Mouse (Mus musculus) cortical plate, adult 2 months (tissue): ENCODE measurements around the gene Pfdn2. TPM values are rescaled to one million over a fixed set of nuclear protein-coding genes. Genes with fewer than 3 reads are reported as not detected.

Source experiments
- H3K27ac ChIP-seq: fragments of 200-500 bp; 2 replicates; pipeline ENCODE4 v1.5.1; 2012; ENCODE audit warnings: low read length, control low read depth, inconsistent platforms; ENCODE audit not compliant: insufficient read depth
- H3K4me1 ChIP-seq: fragments of 200-500 bp; 2 replicates; pipeline ENCODE4 v1.6.1; 2011; ENCODE audit warnings: low read length; ENCODE audit not compliant: control insufficient read depth, insufficient read depth
- H3K4me3 ChIP-seq: fragments of 200-500 bp; 2 replicates; pipeline ENCODE4 v1.5.1; 2011; ENCODE audit warnings: mild to moderate bottlenecking, low read length, control low read depth; ENCODE audit not compliant: insufficient read depth
- CTCF ChIP-seq: fragments of 200-500 bp; IDR thresholded peaks from 2 replicates; pipeline ENCODE4 v1.5.1; 2011; ENCODE audit warnings: mild to moderate bottlenecking, control low read depth, low read length; ENCODE audit not compliant: insufficient read depth; ENCODE audit errors: extremely low read depth
- POLR2A ChIP-seq: fragments of 200-500 bp; IDR thresholded peaks from 2 replicates; pipeline ENCODE4 v1.6.1; 2011; ENCODE audit warnings: mild to moderate bottlenecking, low read length, control low read depth; ENCODE audit not compliant: insufficient read depth; ENCODE audit errors: extremely low read depth
- polyA plus RNA-seq: library from polyadenylated mRNA; depleted of rRNA; stranded (reverse); fragments of >200 nt; gene quantifications from 2 replicates; pipeline ENCODE4 v1.2.3, GENCODE M21; 2012; rRNA removed

Gene Pfdn2
- polyA plus RNA-seq, 1 experiment: 141 TPM

DNA sequence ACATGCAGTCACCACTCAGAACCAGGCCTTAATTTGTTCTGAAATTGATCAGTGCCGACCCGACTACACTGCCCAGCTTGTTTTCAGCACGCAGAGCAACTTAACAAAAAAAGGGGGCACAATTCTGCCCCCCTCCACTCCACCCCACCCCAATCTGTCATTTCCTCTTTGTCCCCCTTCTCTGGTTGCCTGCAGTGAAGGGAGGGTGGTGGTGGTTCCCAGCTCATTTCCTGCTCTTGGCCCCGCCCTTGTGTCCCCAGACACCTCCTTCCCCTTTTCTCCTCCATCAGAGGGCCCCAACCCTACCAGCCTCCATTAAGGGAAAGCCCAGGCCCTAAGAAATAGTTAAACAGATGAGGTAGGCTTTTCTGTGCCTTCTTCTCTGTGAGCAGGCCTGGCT is 44.6 kb downstream of the Pfdn2 start:
- Histone ChIP-seq H3K4me1 (no peaks in the 10 kb centered on the region), H3K27ac (no peak overlapping the region), H3K4me3 (no peak overlapping the region)
- TF ChIP-seq CTCF (no peak), POLR2A (no peak)

DNA sequence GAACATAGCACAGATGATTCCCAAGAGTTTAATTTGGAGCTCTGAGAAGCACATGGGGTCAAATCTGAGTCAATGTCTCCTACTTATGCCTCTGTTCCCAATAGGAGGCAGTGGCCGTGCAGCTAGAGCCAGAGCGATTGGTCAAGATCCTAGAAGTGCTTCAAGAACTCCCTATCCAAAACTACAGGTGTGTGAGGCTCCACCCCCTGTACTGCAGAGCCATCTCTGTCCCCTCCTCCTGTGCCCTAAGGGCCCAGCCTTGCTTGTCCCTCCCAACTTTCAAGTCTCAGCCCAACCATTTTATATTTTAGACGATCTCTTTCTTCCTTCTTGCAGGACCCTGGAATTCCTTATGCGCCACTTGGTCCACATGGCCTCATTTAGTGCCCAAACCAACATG is 56.4 kb downstream of the Pfdn2 start:
- TF ChIP-seq CTCF: no peak
- no peak for TF ChIP-seq POLR2A
- Histone ChIP-seq H3K4me1 (no peaks in the 10 kb centered on the region), H3K4me3 (no peak overlapping the region), H3K27ac (no peak overlapping the region)

DNA sequence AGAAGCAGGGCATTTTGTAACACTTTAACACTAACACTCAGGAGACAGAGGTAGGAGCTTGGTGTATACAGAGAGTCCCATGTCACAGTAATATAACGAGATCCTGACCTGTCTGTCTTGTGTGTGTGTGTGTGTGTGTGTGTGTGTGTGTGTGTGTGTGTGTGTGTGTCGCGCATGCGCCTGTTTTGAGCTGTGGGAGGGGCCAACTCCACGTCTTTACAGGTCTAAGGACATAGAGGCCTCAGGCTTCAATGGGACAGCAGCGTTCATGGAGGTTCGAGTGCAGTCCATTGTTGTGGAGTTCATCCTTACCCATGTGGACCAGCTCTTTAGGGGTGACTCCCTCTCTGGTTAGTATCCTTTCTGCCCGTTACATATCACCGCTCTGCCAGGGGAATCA is 57.5 kb downstream of the Pfdn2 start:
- no peak overlapping the region for H3K27ac ChIP-seq
- no peak for TF ChIP-seq POLR2A
- TF ChIP-seq CTCF: no peak
- no peaks in the 10 kb centered on the region for H3K4me1 ChIP-seq
- no peak overlapping the region for H3K4me3 ChIP-seq

DNA sequence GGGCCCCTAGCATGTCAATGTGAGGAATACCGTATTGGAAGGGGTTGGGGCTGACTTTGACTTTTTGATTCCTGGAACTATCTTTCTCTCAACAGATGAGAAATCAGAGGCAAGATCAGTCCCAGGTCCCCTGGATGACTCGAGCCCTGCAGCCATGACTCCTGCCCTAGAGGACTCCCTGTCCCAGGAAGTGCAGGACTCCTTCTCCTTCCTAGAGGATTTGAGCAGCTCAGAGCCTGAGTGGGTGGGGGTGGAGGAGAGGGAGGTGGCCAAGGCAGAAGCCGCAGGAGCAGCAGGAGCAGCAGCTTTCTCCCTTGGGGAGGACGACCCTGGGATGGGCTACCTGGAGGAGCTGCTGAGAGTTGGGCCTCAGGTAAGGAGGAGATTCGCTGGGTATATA is 61.8 kb downstream of the Pfdn2 start:
- no peaks in the 10 kb centered on the region for H3K4me1 ChIP-seq
- TF ChIP-seq CTCF (no peak), POLR2A (no peak)

More for the DNA sequence above, 61.8 kb downstream of the Pfdn2 start:
- Histone ChIP-seq H3K4me3 (no peak overlapping the region), H3K27ac (no peak overlapping the region)

Other genes with a start within 250 kb of the Pfdn2 start
- gene Cfap126, start 231.8 kb upstream of the Pfdn2 start, polyA plus RNA-seq: 2.7 and 4.5 TPM in 2 replicates
- gene Sdhc, start 195.1 kb upstream of the Pfdn2 start, polyA plus RNA-seq: 219 and 242 TPM in 2 replicates
- gene Mpz, start 195.0 kb upstream of the Pfdn2 start, polyA plus RNA-seq: 0.13 and 0.19 TPM in 2 replicates
- 109 and 168 TPM in 2 replicates for gene Pcp4l1, start 149.4 kb upstream of the Pfdn2 start, polyA plus RNA-seq
- 0.11 and 0.15 TPM in 2 replicates for gene Nr1i3, start 131.7 kb upstream of the Pfdn2 start, polyA plus RNA-seq
- 82.2 and 94.6 TPM in 2 replicates for gene Tomm40l, start 123.2 kb upstream of the Pfdn2 start, polyA plus RNA-seq
- gene Apoa2, start 120.6 kb upstream of the Pfdn2 start, polyA plus RNA-seq: 2.8 and 3.0 TPM in 2 replicates
- 35.9 and 40.7 TPM in 2 replicates for gene Fcer1g, start 111.3 kb upstream of the Pfdn2 start, polyA plus RNA-seq
- gene Adamts4, start 95.2 kb upstream of the Pfdn2 start, polyA plus RNA-seq: 14.4 and 20.1 TPM in 2 replicates
- gene Ndufs2, start 94.3 kb upstream of the Pfdn2 start, polyA plus RNA-seq: 202 and 215 TPM in 2 replicates
- gene B4galt3, start 75.3 kb upstream of the Pfdn2 start, polyA plus RNA-seq: 73.7 and 74.1 TPM in 2 replicates
- gene Ppox, start 64.5 kb upstream of the Pfdn2 start, polyA plus RNA-seq: 72.1 and 76.9 TPM in 2 replicates
- 70.2 TPM in 2 replicates for gene Usp21, start 57.7 kb upstream of the Pfdn2 start, polyA plus RNA-seq
- 93.9 and 98.8 TPM in 2 replicates for gene Ufc1, start 50.6 kb upstream of the Pfdn2 start, polyA plus RNA-seq
- 45.0 and 50.2 TPM in 2 replicates for gene Dedd, start 16.5 kb upstream of the Pfdn2 start, polyA plus RNA-seq
- 71.3 and 77.3 TPM in 2 replicates for gene Nit1, start within 50 bp of the Pfdn2 start, polyA plus RNA-seq
- gene Klhdc9, start 15.1 kb downstream of the Pfdn2 start, polyA plus RNA-seq: 8.8 and 10.4 TPM in 2 replicates
- 3.2 and 3.8 TPM in 2 replicates for gene Nectin4, start 24.4 kb downstream of the Pfdn2 start, polyA plus RNA-seq
- 1.6 and 2.1 TPM in 2 replicates for gene Arhgap30, start 43.3 kb downstream of the Pfdn2 start, polyA plus RNA-seq
- 99.2 and 102 TPM in 2 replicates for gene Usf1, start 65.6 kb downstream of the Pfdn2 start, polyA plus RNA-seq
- 2.1 TPM in 2 replicates for gene Tstd1, start 73.2 kb downstream of the Pfdn2 start, polyA plus RNA-seq
- 8.0 and 9.0 TPM in 2 replicates for gene F11r, start 91.9 kb downstream of the Pfdn2 start, polyA plus RNA-seq
- 5.4 and 7.9 TPM in 2 replicates for gene Alyref2, start 157.8 kb downstream of the Pfdn2 start, polyA plus RNA-seq
- not detected in 2 replicates for gene Itln1, start 189.6 kb downstream of the Pfdn2 start, polyA plus RNA-seq
- gene Cd244a, start 213.5 kb downstream of the Pfdn2 start, polyA plus RNA-seq: 0.06 TPM in 1 of 2 replicates, not detected in the other